Mouse (Mus musculus): ENCODE data around the gene Rragd.

Rragd gene

GRCm38 (mm10) chr4:33039826-33040225 lies 57.0 kb downstream of the Rragd start:
- in situ Hi-C loops (cut with MboI, MseI) = no loop called here

- in situ Hi-C loops (cut with MboI, MseI) = no loop called here
Observed at GRCm38 (mm10) chr4:33049601-33050000, 66.8 kb downstream of the Rragd start.

DNA sequence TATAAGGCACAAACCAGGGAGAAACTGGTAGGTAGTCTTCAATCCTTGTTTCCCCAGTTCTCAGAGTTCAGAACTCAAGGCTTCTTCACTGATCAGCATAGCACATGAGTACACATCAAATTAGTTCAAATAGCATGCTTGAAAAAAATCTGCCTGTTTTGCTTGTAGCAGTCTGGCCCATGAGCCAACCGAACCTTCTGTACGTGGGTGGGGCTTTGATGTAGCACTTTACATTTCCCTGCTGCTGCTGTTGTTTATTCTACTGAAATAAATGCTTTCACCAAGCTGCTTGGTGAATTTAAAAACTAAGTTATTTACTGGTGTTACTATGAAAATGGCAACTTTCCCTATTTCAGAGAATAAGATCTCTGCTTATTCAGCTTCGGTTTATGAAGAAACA lies 69.2 kb downstream of the Rragd start:
- in situ Hi-C loops (cut with MboI, MseI) = no loop called here

DNA sequence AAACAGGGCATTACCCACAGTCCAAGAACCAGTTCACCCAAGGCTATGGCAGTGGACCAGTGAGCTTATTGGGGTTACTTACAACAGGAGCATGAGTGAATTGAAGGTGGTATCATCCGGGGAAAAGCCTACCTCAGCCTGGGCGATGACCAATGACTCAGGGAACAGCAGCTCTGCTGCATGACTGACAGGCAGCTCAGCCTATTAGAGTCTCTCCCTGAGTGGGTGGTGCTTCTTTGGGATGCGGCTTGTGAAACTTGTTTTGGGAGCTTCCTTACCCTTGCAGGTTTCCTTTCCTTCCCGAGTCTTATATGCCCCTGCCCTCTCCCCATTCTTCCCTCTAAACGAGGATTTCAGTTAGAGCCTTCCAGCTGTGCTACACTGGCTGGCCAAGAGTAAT lies 69.8 kb downstream of the Rragd start:
- in situ Hi-C loops (cut with MboI, MseI) = no loop called here

DNA sequence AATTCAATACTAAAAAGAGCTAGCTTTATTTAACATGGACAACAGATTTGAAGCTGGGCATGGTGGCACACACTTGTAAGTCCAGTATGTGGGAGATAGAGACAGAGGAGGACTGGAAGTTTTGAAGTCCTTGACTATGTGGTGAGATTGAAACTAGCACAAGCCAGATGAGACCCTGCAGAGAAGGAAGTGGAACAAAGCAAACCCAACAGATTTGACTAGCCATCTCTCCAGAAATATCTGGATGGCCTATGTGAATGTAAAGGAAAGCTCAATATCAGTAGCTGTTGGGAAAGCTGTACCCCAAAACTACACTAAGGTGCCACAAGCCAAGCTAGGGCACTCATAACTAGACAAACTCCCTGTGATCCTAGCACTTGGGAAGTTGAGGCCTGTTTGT lies 71.6 kb downstream of the Rragd start:
- in situ Hi-C loops (cut with MboI, MseI) = no loop called here

DNA sequence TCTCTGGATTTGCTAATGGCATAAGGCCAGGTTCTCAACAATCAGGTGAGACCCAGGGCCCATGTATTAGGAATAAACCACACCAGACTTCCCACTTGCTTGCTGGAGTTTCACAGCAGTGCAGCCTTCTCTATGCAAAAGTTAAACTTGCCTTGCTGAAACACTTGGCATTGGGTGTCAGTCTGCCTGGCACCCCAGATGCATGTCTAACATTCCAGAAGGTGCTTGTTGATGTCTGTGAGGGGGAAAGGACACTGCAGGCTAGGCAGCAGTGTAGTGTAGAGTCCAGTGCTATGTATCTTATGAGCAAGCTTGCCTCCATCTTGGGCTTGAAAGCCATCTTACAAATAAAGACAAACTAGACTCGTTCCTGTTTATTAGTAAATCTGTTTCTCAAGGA lies 73.5 kb downstream of the Rragd start:
- in situ Hi-C loops (cut with MboI, MseI) = no loop called here

DNA sequence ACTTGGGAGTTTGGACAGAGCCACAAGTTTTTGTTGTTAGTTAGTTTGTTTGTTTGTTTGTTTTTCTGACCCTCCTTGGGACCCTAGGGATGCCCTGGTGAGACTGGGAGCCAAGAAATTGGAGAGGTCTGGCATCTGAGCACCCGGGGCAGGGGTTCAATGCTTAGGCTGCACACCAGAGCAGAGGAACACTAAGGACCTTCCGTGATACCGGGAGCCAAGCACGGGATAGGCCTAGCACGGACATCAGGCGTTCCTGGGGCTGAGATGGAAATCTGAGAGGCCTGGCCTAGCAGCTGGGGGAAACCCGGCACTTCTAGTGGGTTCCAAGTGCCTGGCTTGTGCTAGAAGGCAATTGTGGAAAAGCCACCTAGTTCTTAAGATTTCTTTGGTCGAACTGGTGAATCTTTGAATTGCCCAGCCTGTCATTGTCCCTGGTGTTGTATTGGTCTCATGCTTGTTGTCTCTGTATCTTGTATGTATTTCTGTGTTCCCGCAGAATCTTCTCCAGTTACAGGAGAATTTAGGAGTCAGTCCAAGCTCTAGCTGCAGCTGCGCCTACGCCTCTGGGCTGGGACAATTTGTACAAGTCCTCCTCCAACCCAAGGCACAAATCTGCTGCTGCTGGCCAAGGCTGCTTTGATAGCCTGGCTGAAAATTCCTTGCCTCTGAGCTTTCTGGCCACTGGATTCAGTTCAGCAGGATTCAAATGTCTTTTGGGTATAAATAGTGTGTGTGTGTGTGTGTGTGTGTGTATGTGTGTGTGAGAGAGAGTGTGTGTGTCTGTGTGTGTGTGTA lies 75.3 kb downstream of the Rragd start:
- in situ Hi-C loops (cut with MboI, MseI) = no loop called here

GRCm38 (mm10) chr4:33061158-33061557 lies 78.3 kb downstream of the Rragd start:
- in situ Hi-C loops (cut with MboI, MseI) = no loop called here

DNA sequence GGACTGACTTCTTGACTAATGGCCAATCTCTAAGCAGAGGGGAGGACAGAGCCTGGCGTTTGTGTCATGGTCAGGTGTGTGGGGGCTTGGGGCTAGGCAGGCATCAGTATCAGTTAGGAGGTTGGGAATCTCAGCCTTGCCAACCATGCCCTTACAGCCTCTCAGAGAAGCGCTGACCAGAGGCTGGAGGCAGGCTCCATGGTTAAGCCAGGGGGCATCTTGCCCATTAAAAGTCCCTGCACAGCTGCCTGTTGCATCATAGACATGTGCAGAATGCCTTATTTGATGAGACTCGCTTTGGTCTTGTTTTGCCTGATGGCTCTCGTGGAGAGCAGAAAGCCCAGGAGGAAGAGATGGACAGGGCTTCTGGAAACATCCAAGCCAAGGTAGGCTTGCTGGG lies 80.1 kb downstream of the Rragd start, which contains the start of gene Gabrr2:
Gabrr2 (plus strand) TSS at position 19 of the 400 bp plus-strand sequence.
- in situ Hi-C loops (cut with MboI, MseI) = no loop called here

GRCm38 (mm10) chr4:33064986-33065385 lies 82.1 kb downstream of the Rragd start:
- in situ Hi-C loops (cut with MboI, MseI) = no loop called here

DNA sequence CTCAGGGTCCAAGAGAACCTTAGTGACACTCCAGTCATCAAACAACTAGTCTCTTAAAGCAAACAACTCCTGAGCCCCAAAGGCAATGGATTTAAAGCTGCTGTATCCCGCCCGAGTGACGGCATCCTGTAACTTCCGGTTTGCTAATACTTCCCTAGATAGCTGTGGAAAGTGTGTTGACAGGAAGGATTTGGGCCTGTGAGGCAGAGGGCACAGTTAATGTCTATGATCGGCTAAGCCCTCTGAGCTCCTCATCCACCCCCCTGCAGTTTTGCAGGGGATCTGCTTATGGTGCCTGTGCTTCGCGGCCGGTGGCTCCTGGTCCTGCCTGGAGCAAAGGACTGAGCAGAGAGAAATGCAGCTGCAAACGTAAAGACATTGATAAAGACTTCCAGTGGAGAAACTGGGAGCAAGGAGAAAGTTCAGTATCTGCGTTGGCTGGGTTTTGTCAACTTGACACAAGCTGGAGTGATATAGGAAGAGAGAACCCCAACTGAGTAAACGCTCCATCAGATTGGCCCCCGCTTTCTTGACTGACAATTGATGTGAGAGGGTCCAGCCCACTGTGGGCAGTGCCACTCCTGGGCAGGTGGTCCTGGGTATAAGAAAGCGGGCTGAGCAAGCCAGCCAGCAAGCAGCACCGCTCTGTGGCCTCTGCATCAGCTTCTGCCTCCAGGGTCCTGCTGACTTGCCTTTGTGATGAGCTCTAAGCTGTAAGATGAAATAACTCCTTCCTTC lies 83.6 kb downstream of the Rragd start:
- in situ Hi-C loops (cut with MboI, MseI) = no loop called here

GRCm38 (mm10) chr4:33067331-33067730 lies 84.5 kb downstream of the Rragd start:
- in situ Hi-C loops (cut with MboI, MseI) = no loop called here

DNA sequence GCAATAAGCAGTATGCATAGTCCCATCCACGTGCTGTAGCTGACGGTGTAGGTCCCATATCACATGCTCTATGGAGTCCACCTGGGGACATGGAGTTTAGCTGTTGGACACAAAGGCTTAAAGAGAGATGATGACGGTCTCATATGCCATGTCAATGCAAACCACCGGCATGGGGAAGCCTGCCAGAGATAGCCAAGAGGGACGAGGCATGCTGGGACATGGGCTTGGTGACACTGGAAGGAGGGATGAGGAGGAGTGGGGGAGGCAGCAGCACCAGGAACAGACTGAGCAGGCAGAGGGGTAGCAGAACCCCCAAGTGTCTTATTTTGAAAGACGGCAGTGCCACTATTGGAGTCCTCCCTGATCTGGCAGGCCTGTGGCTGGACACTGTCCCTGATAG lies 85.0 kb downstream of the Rragd start:
- in situ Hi-C loops (cut with MboI, MseI) = no loop called here

GRCm38 (mm10) chr4:33068894-33069293 lies 86.1 kb downstream of the Rragd start:
- in situ Hi-C loops (cut with MboI, MseI) = no loop called here

- in situ Hi-C loops (cut with MboI, MseI) = loop anchor here (10.0 kb wide), 1 partner anchor 924 kb away; no protein-coding TSS in a partner anchor
Observed at GRCm38 (mm10) chr4:33070326-33070725, 87.5 kb downstream of the Rragd start.

GRCm38 (mm10) chr4:33071337-33071736 lies 88.5 kb downstream of the Rragd start:
- in situ Hi-C loops (cut with MboI, MseI) = loop anchor here (10.0 kb wide), 1 partner anchor 923 kb away; no protein-coding TSS in a partner anchor
